Mouse (Mus musculus) cerebellum, postnatal 10 days (tissue): ENCODE data around the gene Dusp9.

Experiments used
- DNase-seq, 2 experiments: peaks; one replicate each; pipeline ENCODE4 v3.0.0; 2021; ENCODE audit warnings: mixed read lengths in 2 of 2

Gene Dusp9

GRCm38 (mm10) chrX:73639255-73639675 is at the start of gene Dusp9:
Gene Dusp9 (plus strand): TSS chrX:73639419.
- peak; percentile 52 to 55 for DNase-seq

GRCm38 (mm10) chrX:73593212-73593611 is 46.0 kb upstream of the Dusp9 start:
- DNase-seq, result peak; percentile 32 to 36

DNA sequence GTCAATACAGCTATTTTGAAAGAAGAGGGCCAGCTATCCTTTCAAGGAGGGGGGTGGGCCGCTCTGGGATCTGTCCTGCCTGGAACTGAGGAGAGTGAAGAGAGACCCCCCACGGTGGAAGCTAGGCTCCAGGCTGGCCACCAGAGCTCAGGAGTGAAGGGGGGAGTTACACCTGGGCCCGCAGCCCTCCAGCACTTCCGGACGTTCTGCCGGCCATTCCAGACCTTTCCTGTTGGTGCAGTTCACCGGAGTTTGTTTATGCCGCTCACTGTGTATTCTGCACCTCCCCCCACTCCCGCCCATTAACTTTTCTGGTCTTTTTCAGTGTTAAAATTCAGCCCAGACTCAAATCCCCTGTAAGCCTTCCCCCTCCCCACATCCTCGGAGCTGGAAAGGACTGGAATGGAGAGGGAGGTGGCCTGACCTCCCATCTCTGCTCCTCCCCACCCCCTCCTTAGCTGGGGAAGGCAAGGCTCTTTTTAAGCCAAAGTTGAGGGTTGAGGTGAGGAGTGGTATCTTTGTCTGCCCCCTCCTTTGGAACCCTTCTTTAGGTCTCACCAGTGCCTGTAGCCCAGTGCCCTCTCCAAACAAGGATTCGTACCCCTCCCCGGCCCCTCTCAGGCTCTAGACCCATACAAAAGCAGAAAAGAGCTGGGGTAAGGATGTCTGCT is 44.6 kb upstream of the Dusp9 start:
- peak in 1 of 2 experiments; percentile 7 for DNase-seq

- no peak for DNase-seq
Measured at GRCm38 (mm10) chrX:73595297-73595938, 43.8 kb upstream of the Dusp9 start.

GRCm38 (mm10) chrX:73601456-73601855 is 37.8 kb upstream of the Dusp9 start:
- DNase-seq, result no peak

- DNase-seq, result no peak
Measured at GRCm38 (mm10) chrX:73613665-73614064, 25.6 kb upstream of the Dusp9 start.

- DNase-seq, result no peak
Measured at GRCm38 (mm10) chrX:73615876-73616275, 23.3 kb upstream of the Dusp9 start.

- no peak for DNase-seq
Measured at GRCm38 (mm10) chrX:73619401-73619800, 19.8 kb upstream of the Dusp9 start.

DNA sequence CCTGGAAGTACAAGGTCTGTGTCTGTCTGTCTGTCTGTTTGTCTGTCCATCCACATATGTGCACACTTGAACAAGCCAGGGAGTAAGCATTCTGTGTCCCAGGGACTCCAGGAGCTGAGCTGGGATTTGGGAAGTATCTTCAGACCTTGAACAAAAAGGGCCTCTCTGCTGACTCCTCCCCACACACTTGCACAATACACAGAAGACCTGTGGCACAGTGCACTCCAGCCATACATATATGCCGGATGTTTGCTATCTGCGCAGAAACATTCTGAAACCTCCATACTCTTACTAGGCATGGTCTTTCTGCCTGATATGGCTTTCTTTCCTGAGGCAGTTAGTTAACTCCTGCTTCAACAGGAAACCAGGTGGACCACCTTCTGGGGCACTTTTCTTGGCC is 19.3 kb upstream of the Dusp9 start:
- DNase-seq, result no peak

GRCm38 (mm10) chrX:73626981-73627380 is 12.2 kb upstream of the Dusp9 start:
- DNase-seq, result peak; percentile 52 to 56

- DNase-seq, result no peak
Measured at GRCm38 (mm10) chrX:73635425-73635824, 3.8 kb upstream of the Dusp9 start.

DNA sequence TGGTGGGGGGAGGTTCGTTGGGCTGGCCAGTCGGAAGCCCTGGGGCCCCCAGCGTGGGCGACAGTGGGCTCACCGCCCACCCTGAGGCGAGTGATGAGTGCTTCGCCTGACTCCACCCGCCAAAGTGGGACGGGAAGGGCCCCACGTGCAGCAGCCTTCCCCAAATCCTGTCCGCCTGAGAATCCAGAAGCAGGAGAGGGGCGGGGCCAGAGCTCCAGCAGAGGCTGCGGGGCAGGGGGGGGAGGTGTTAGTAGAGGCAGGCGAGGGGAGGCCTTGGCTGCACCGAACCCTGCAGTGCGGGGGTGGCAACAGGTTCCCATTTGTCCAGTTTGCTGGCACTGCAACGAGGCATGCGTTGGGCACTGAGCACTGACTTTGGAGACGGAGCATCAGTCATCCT is 1.8 kb upstream of the Dusp9 start:
- peak in 1 of 2 experiments; percentile 32 for DNase-seq

DNA sequence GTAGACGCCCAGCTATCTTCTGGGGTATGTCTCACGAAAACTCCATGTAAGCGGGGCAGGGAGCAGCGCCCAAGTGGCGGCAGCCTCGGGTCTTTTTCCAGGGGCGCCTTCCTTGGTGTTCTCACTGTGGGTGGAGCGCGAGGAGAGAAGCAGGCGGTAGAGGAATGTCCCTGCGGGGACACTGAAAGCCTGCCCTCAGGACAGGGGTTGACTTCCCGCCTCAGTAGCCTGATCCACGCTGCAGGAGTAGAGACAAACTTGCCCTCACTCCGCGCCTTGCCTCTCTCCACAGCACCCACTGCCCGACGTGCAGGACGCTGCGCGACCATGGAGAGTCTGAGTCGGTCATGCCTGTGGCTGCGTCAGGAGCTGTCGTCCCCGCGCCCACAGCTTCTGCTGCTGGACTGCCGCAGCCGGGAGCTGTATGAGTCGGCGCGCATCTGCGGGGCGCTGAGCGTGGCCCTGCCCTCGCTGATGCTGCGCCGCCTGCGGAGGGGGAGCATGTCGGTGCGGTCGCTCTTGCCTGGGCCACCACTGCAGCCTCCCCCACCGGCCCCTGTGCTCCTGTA is 766 bp downstream of the Dusp9 start:
- no peak for DNase-seq

- DNase-seq, result no peak
Measured at GRCm38 (mm10) chrX:73645121-73645520, 5.9 kb downstream of the Dusp9 start.

GRCm38 (mm10) chrX:73650869-73651268 is 11.7 kb downstream of the Dusp9 start:
- DNase-seq, result no peak

DNA sequence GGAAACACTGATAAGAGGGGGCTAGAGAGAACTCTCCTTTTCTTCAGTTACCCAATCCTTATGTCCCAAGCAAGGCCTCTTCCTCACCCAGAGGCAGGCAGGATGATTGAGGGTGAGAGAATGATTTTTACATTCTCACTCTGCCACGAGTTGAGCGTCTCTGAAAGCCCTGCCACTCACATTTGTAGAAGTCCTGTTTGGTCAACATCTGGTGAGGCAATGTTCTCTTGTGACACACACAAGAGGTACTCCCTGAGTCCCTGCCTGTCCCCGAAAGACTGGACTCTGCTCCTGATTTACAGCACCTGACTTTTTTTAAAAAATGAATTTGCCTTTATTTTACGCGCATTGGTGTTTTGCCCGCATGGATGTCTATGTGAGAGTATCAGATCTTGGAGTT is 14.2 kb downstream of the Dusp9 start:
- no peak for DNase-seq

- peak; percentile 68 to 87 for DNase-seq
Measured at GRCm38 (mm10) chrX:73654177-73654576, 15.0 kb downstream of the Dusp9 start.

DNA sequence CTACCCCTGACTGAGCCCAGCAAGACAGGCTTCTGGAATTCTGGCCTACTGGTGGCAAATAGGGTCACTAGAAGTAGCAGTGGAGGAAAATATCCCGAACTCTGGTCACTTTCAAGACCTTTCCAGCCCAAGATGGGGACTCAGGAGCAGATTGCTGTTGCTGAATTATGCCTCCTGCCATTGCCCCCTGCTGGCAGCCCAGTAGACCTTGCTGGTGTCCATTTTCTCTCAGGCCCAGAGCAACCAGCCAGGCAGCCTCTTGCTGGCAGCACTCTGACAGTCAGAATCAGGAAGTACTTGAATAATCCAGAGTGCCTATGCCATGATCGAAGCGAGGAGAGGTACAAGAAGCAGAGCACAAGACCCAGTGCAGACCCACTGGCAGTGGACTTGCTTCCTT is 16.3 kb downstream of the Dusp9 start:
- peak in 1 of 2 experiments; percentile 40 for DNase-seq

DNA sequence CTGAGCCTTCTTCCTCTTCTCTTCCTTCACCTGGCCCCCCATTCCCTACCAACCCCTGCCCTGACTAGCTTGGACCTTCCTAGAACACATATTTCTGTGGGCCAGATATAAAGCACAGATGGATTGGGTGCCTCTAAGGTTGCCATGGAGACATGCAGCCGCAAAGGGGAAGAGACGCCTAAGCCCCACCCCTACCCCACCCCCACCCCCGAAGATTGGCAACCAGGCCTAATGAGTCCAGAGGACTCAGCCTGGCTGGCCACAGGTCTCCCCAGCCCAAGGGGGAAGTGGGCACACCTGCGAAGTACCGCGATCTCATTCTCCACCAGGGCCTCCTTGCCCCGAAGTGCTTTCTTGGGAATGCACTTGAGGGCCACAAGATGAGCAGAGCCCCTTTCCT is 19.2 kb downstream of the Dusp9 start:
- no peak for DNase-seq

GRCm38 (mm10) chrX:73658936-73659574 is 19.8 kb downstream of the Dusp9 start:
- peak; percentile 31 to 35 for DNase-seq

- peak; percentile 66 for DNase-seq
Measured at GRCm38 (mm10) chrX:73659575-73660283, 20.5 kb downstream of the Dusp9 start, which contains the start of gene Pnck. Gene Pnck (minus strand): TSS chrX:73660117.

DNA sequence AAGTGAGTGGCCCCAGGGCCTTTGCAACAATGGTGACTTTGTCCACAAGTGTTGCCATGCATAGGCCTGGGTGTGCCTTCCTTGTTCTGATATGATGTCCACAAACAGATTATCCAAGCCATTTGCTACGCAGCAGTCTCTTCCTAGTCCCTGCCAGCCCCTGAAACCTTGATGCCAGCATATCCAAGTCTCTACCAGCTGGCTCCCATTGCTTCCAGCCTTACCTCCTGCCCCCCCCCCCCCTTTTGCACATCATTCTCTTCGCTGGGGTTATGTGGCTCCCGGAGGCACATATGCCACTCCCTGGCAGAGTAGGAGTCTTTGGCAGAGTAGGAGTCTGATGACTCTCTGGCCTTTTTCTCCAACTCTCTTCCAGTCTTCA is 21.1 kb downstream of the Dusp9 start:
- DNase-seq, result peak in 1 of 2 experiments; percentile 51

- DNase-seq, result peak in 1 of 2 experiments; percentile 45
Measured at GRCm38 (mm10) chrX:73663143-73663542, 23.9 kb downstream of the Dusp9 start.
